Mouse (Mus musculus) midbrain, embryonic 14.5 days (tissue): ENCODE measurements around the gene Abcc1. TPM values are rescaled to one million over a fixed set of nuclear protein-coding genes. Genes with fewer than 3 reads are reported as not detected.

Source experiments
- ATAC-seq: fragments of 200-750 bp; cut with Nextera tagmentation; 2 replicates; pipeline ENCODE4 v1.8.0; 2017; ENCODE audit warnings: moderate number of reproducible peaks, moderate library complexity; ENCODE audit not compliant: low FRiP score, low TSS enrichment
- DNase-seq: peaks from one replicate; pipeline ENCODE4 v3.0.0-alpha.2; 2015
- H3K27ac ChIP-seq: fragments of 300-500 bp; sonication (generic); replicated peaks from 2 replicates; pipeline ENCODE4 v1.5.1; 2014; ENCODE audit warnings: mild to moderate bottlenecking, low read depth, low read length, moderate library complexity
- H3K27me3 ChIP-seq: fragments of 300-500 bp; sonication (generic); 2 replicates; pipeline ENCODE4 v1.6.1; 2014; ENCODE audit warnings: low read length, control low read depth, mixed read lengths; ENCODE audit not compliant: control insufficient read depth, insufficient read depth
- H3K36me3 ChIP-seq: fragments of 300-500 bp; sonication (generic); 2 replicates; pipeline ENCODE4 v1.6.1; 2014; ENCODE audit warnings: low read length, control low read depth; ENCODE audit not compliant: control insufficient read depth, insufficient read depth
- H3K4me1 ChIP-seq: fragments of 300-500 bp; sonication (generic); 2 replicates; pipeline ENCODE4 v1.6.1; 2014; ENCODE audit warnings: mild to moderate bottlenecking, antibody characterized with exemption, low read length, control low read depth; ENCODE audit not compliant: control insufficient read depth, insufficient read depth
- H3K4me2 ChIP-seq: fragments of 300-500 bp; sonication (generic); 2 replicates; pipeline ENCODE4 v1.6.1; 2014; ENCODE audit warnings: mild to moderate bottlenecking, low read length, moderate library complexity
- H3K4me3 ChIP-seq: fragments of 300-500 bp; sonication (generic); replicated peaks from 2 replicates; pipeline ENCODE4 v1.5.1; 2014; ENCODE audit warnings: low read depth, low read length
- H3K9ac ChIP-seq: fragments of 300-500 bp; sonication (generic); replicated peaks from 2 replicates; pipeline ENCODE4 v1.6.1; 2014; ENCODE audit warnings: mild to moderate bottlenecking, low read length, moderate library complexity
- H3K9me3 ChIP-seq: fragments of 300-500 bp; sonication (generic); 2 replicates; pipeline ENCODE4 v1.6.1; 2016; ENCODE audit warnings: low read length, control low read depth, mixed read lengths; ENCODE audit not compliant: control insufficient read depth
- WGBS: fragments of 180-500 bp; shearing (Covaris S2); extraction: QIAGEN DNeasy Blood & Tissue Kit; methylation state at CpG from one replicate; pipeline ENCODE4 v1.1.7; 2014; 5-methylcytosine and 5-hydroxymethylcytosine counted together
- polyA plus RNA-seq: library from polyadenylated mRNA; unstranded; fragments of >200 nt; fragmentation: Nextera tagmentation; extraction: Ambion mirVana; gene quantifications from 2 replicates; pipeline ENCODE4 v1.2.1, GENCODE M21; 2014

Gene Abcc1
- polyA plus RNA-seq, 1 experiment from 2014 or later: 9.6 TPM

GRCm38 (mm10) chr16:14462535-14462934, 101.2 kb downstream of the Abcc1 start:
- peaks cover 47% of the 10 kb centered on the region for H3K36me3 ChIP-seq
- ATAC-seq: no peak
- 99% methylated on average over 2 of the region's 2 CpGs for WGBS

GRCm38 (mm10) chr16:14465016-14465415, 103.7 kb downstream of the Abcc1 start:
- H3K9me3 ChIP-seq: no peaks in the 10 kb centered on the region
- no peak overlapping the region for H3K4me3 ChIP-seq
- ATAC-seq: no peak
- H3K4me1 ChIP-seq: no peaks in the 10 kb centered on the region
- H3K4me2 ChIP-seq: no peak overlapping the region
- 94% methylated on average over 6 of the region's 6 CpGs for WGBS
- no peak overlapping the region for H3K9ac ChIP-seq
- H3K27ac ChIP-seq: no peak overlapping the region
- DNase-seq: no peak
- H3K27me3 ChIP-seq: no peaks in the 10 kb centered on the region
- peaks cover 43% of the 10 kb centered on the region for H3K36me3 ChIP-seq

More at GRCm38 (mm10) chr16:14462535-14462934, 101.2 kb downstream of the Abcc1 start:
- H3K27ac ChIP-seq: no peak overlapping the region
- no peaks in the 10 kb centered on the region for H3K9me3 ChIP-seq
- H3K9ac ChIP-seq: no peak overlapping the region
- no peaks in the 10 kb centered on the region for H3K27me3 ChIP-seq
- DNase-seq: no peak
- H3K4me2 ChIP-seq: no peak overlapping the region
- no peak overlapping the region for H3K4me3 ChIP-seq
- H3K4me1 ChIP-seq: no peaks in the 10 kb centered on the region

- no peak overlapping the region for H3K4me3 ChIP-seq
- ATAC-seq (no peak), DNase-seq (no peak)
- WGBS: 91% methylated on average over 2 of the region's 2 CpGs
- H3K36me3 ChIP-seq: peaks cover 54% of the 10 kb centered on the region
- no peak overlapping the region for H3K9ac ChIP-seq
- H3K27ac ChIP-seq: no peak overlapping the region
- H3K4me1 ChIP-seq: no peaks in the 10 kb centered on the region
- H3K27me3 ChIP-seq: no peaks in the 10 kb centered on the region
- no peak overlapping the region for H3K4me2 ChIP-seq
- H3K9me3 ChIP-seq: no peaks in the 10 kb centered on the region
These were observed 107.0 kb downstream of the Abcc1 start for GRCm38 (mm10) chr16:14468351-14468750.

GRCm38 (mm10) chr16:14468841-14469240, 107.5 kb downstream of the Abcc1 start:
- no peak for ATAC-seq
- Histone ChIP-seq H3K9ac (no peak overlapping the region), H3K27ac (no peak overlapping the region), H3K27me3 (no peaks in the 10 kb centered on the region), H3K4me3 (no peak overlapping the region), H3K4me1 (no peaks in the 10 kb centered on the region), H3K4me2 (no peak overlapping the region), H3K36me3 (peaks cover 58% of the 10 kb centered on the region), H3K9me3 (no peaks in the 10 kb centered on the region)
- 96% methylated on average over 5 of the region's 5 CpGs for WGBS
- DNase-seq: no peak

GRCm38 (mm10) chr16:14472171-14472570, 110.8 kb downstream of the Abcc1 start:
- Histone ChIP-seq H3K27me3 (no peaks in the 10 kb centered on the region), H3K9me3 (no peaks in the 10 kb centered on the region), H3K4me3 (no peak overlapping the region), H3K36me3 (peaks cover 52% of the 10 kb centered on the region), H3K4me2 (no peak overlapping the region), H3K9ac (no peak overlapping the region), H3K4me1 (no peaks in the 10 kb centered on the region), H3K27ac (no peak overlapping the region)
- WGBS: 74% methylated on average over 5 of the region's 5 CpGs
- ATAC-seq: no peak
- DNase-seq: no peak

- no peaks in the 10 kb centered on the region for H3K9me3 ChIP-seq
- H3K9ac ChIP-seq: no peak overlapping the region
- no peaks in the 10 kb centered on the region for H3K27me3 ChIP-seq
- H3K36me3 ChIP-seq: peaks cover 40% of the 10 kb centered on the region
- 96% methylated on average over 7 of the region's 7 CpGs for WGBS
- no peak overlapping the region for H3K4me2 ChIP-seq
- H3K27ac ChIP-seq: no peak overlapping the region
- H3K4me3 ChIP-seq: no peak overlapping the region
- no peak for ATAC-seq
- no peaks in the 10 kb centered on the region for H3K4me1 ChIP-seq
- DNase-seq: no peak
These were observed 112.3 kb downstream of the Abcc1 start for GRCm38 (mm10) chr16:14473686-14474085.

- no peak for DNase-seq
These were observed 113.6 kb downstream of the Abcc1 start for GRCm38 (mm10) chr16:14475001-14475400.

GRCm38 (mm10) chr16:14476056-14476455, 114.7 kb downstream of the Abcc1 start:
- WGBS: 89% methylated on average over 8 of the region's 8 CpGs
- ATAC-seq: no peak

More at GRCm38 (mm10) chr16:14475001-14475400, 113.6 kb downstream of the Abcc1 start:
- peaks cover 40% of the 10 kb centered on the region for H3K36me3 ChIP-seq
- no peaks in the 10 kb centered on the region for H3K27me3 ChIP-seq
- no peaks in the 10 kb centered on the region for H3K9me3 ChIP-seq
- H3K4me3 ChIP-seq: no peak overlapping the region
- H3K9ac ChIP-seq: no peak overlapping the region
- 97% methylated on average over 2 of the region's 2 CpGs for WGBS
- ATAC-seq: no peak
- H3K27ac ChIP-seq: no peak overlapping the region
- no peak overlapping the region for H3K4me2 ChIP-seq
- no peaks in the 10 kb centered on the region for H3K4me1 ChIP-seq

GRCm38 (mm10) chr16:14476701-14477400, 115.5 kb downstream of the Abcc1 start:
- no peak overlapping the region for H3K4me3 ChIP-seq
- ATAC-seq (0 out of 2 replicates have a peak, but pooled peaks have one; percentile 15), DNase-seq (no peak)
- H3K27ac ChIP-seq: no peak overlapping the region
- H3K4me1 ChIP-seq: no peaks in the 10 kb centered on the region
- no peaks in the 10 kb centered on the region for H3K9me3 ChIP-seq
- no peak overlapping the region for H3K9ac ChIP-seq
- no peak overlapping the region for H3K4me2 ChIP-seq
- no peaks in the 10 kb centered on the region for H3K27me3 ChIP-seq
- peaks cover 25% of the 10 kb centered on the region for H3K36me3 ChIP-seq
- 93% methylated on average over 9 of the region's 9 CpGs for WGBS

More at GRCm38 (mm10) chr16:14476056-14476455, 114.7 kb downstream of the Abcc1 start:
- H3K27me3 ChIP-seq: no peaks in the 10 kb centered on the region
- H3K27ac ChIP-seq: no peak overlapping the region
- H3K9me3 ChIP-seq: no peaks in the 10 kb centered on the region
- H3K36me3 ChIP-seq: peaks cover 33% of the 10 kb centered on the region
- no peak overlapping the region for H3K9ac ChIP-seq
- H3K4me1 ChIP-seq: no peaks in the 10 kb centered on the region
- DNase-seq: no peak
- no peak overlapping the region for H3K4me3 ChIP-seq
- H3K4me2 ChIP-seq: no peak overlapping the region
